Mouse (Mus musculus) neural tube, embryonic 11.5 days (tissue): ENCODE data around the gene Sost. TPM values are rescaled to one million over a fixed set of nuclear protein-coding genes. Genes with fewer than 3 reads are reported as not detected.

Source experiments
- ATAC-seq: fragments of 200-750 bp; cut with Nextera tagmentation; 2 replicates; pipeline ENCODE4 v1.8.0; 2017; ENCODE audit warnings: moderate number of reproducible peaks, mild to moderate bottlenecking, moderate TSS enrichment, moderate library complexity; ENCODE audit not compliant: insufficient read depth, low FRiP score, low TSS enrichment
- DNase-seq: peaks from one replicate; pipeline ENCODE4 v3.0.0-alpha.2; 2015; ENCODE audit warnings: low spot score
- H3K27ac ChIP-seq: fragments of 300-500 bp; sonication (generic); 2 replicates; pipeline ENCODE4 v1.5.1; 2014; ENCODE audit warnings: low read depth, mild to moderate bottlenecking, low read length
- H3K27me3 ChIP-seq: fragments of 300-500 bp; sonication (generic); 2 replicates; pipeline ENCODE4 v1.6.1; 2014; ENCODE audit warnings: mild to moderate bottlenecking, low read length, mixed read lengths; ENCODE audit not compliant: control insufficient read depth, insufficient read depth
- H3K36me3 ChIP-seq: fragments of 300-500 bp; sonication (generic); 2 replicates; pipeline ENCODE4 v1.6.1; 2014; ENCODE audit warnings: mild to moderate bottlenecking, low read length, moderate library complexity, mixed read lengths; ENCODE audit not compliant: control insufficient read depth, insufficient read depth
- H3K4me1 ChIP-seq: fragments of 300-500 bp; sonication (generic); 2 replicates; pipeline ENCODE4 v1.6.1; 2014; ENCODE audit warnings: low read length, mixed read lengths; ENCODE audit not compliant: control insufficient read depth, insufficient read depth
- H3K4me2 ChIP-seq: fragments of 300-500 bp; sonication (generic); 2 replicates; pipeline ENCODE4 v1.6.1; 2014; ENCODE audit warnings: low read depth, mild to moderate bottlenecking, moderate library complexity
- H3K4me3 ChIP-seq: fragments of 300-500 bp; sonication (generic); 2 replicates; pipeline ENCODE4 v1.5.1; 2014; ENCODE audit warnings: low read depth, low read length
- H3K9ac ChIP-seq: fragments of 300-500 bp; sonication (generic); 2 replicates; pipeline ENCODE4 v1.6.1; 2014; ENCODE audit warnings: mild to moderate bottlenecking, low read length
- H3K9me3 ChIP-seq: fragments of 300-500 bp; sonication (generic); 2 replicates; pipeline ENCODE4 v1.6.1; 2016; ENCODE audit warnings: low read length; ENCODE audit not compliant: control insufficient read depth
- WGBS: fragments of 180-500 bp; shearing (Covaris S2); extraction: QIAGEN DNeasy Blood & Tissue Kit; methylation state at CpG from one replicate; pipeline ENCODE4 v1.1.7; 2014; 5-methylcytosine and 5-hydroxymethylcytosine counted together
- polyA plus RNA-seq: library from polyadenylated mRNA; unstranded; fragments of >200 nt; fragmentation: Nextera tagmentation; extraction: Ambion mirVana; gene quantifications from 2 replicates; pipeline ENCODE4 v1.2.1, GENCODE M21; 2014

The Sost gene
- polyA plus RNA-seq, 1 experiment from 2014 or later, result not detected

- Histone ChIP-seq H3K9me3 (no peaks in the 10 kb centered on the region), H3K4me3 (no peak overlapping the region), H3K9ac (no peak overlapping the region), H3K4me2 (no peak overlapping the region), H3K4me1 (no peaks in the 10 kb centered on the region), H3K36me3 (no peaks in the 10 kb centered on the region), H3K27ac (no peak overlapping the region), H3K27me3 (no peaks in the 10 kb centered on the region)
- ATAC-seq, result no peak
- WGBS, result 66% methylated on average over 3 of the region's 3 CpGs
- no peak for DNase-seq
These were observed 50.0 kb downstream of the Sost start for GRCm38 (mm10) chr11:101916772-101917171.

- Histone ChIP-seq H3K36me3 (no peaks in the 10 kb centered on the region), H3K27me3 (no peaks in the 10 kb centered on the region), H3K4me3 (no peak overlapping the region), H3K9ac (no peak overlapping the region), H3K4me2 (no peak overlapping the region), H3K4me1 (no peaks in the 10 kb centered on the region), H3K9me3 (no peaks in the 10 kb centered on the region), H3K27ac (no peak overlapping the region)
- DNase-seq (no peak), ATAC-seq (no peak)
- 59% methylated on average over 8 of the region's 8 CpGs for WGBS
These were observed 53.2 kb downstream of the Sost start for GRCm38 (mm10) chr11:101913591-101913990.

Other genes starting within 250 kb of the Sost start
- 43.3 and 46.7 TPM in 2 replicates for gene Dhx8, start 234.1 kb downstream of the Sost start, polyA plus RNA-seq
- gene Etv4, start 181.6 kb downstream of the Sost start, polyA plus RNA-seq, result 8.4 and 9.4 TPM in 2 replicates
- 19.9 and 23.9 TPM in 2 replicates for gene Meox1, start 72.6 kb downstream of the Sost start, polyA plus RNA-seq
- gene Cfap97d1, start 17.3 kb upstream of the Sost start, polyA plus RNA-seq, result not detected in 2 replicates
- gene Dusp3, start 20.0 kb upstream of the Sost start, polyA plus RNA-seq, result 14.0 and 15.3 TPM in 2 replicates
- gene Mpp3, start 61.4 kb upstream of the Sost start, polyA plus RNA-seq, result 28.1 and 35.1 TPM in 2 replicates
- gene Cd300lg, start 74.5 kb upstream of the Sost start, polyA plus RNA-seq, result 0.12 and 0.26 TPM in 2 replicates
- 15.8 and 16.2 TPM in 2 replicates for gene Mpp2, start 121.5 kb upstream of the Sost start, polyA plus RNA-seq
- not detected in 2 replicates for gene Ppy, start 134.3 kb upstream of the Sost start, polyA plus RNA-seq
- 1.0 TPM in 1 of 2 replicates, not detected in the other for gene Pyy, start 140.8 kb upstream of the Sost start, polyA plus RNA-seq
- gene Nags, start 178.5 kb upstream of the Sost start, polyA plus RNA-seq, result not detected in 2 replicates
- gene Tmem101, start 189.4 kb upstream of the Sost start, polyA plus RNA-seq, result 34.2 and 34.9 TPM in 2 replicates
- 74.2 and 81.9 TPM in 2 replicates for gene Lsm12, start 218.3 kb upstream of the Sost start, polyA plus RNA-seq
- gene G6pc3, start 222.6 kb upstream of the Sost start, polyA plus RNA-seq, result 30.0 and 35.3 TPM in 2 replicates